Mouse (Mus musculus): ENCODE measurements around the gene Acsm1. TPM values are rescaled to one million over a fixed set of nuclear protein-coding genes. Genes with fewer than 3 reads are reported as not detected.
"Not testable (repeated sequence)": the region's sequence is repeated elsewhere in the genome, so short reads cannot be mapped to it uniquely, and the experiment has no call there.

The Acsm1 gene
- 3.5 TPM in 1 of 2 replicates, not detected in the other for total RNA-seq (2021)
- long read RNA-seq, transcript Acsm1-201 (14 exons, 2,083 nt): major isoform, 144 of 196 reads
- long read RNA-seq, partial matches to known transcripts: 28 of 196 reads
- long read RNA-seq, other reads (novel, unspliced or antisense): 24 of 196 reads

- no peak for DNase-seq
Observed at GRCm38 (mm10) chr7:119606664-119607076, at the start of gene Acsm1. Gene Acsm1, plus strand, starts transcription at chr7:119607026.

GRCm38 (mm10) chr7:119559789-119560451, 46.9 kb upstream of the Acsm1 start:
- no peak for DNase-seq

GRCm38 (mm10) chr7:119560452-119560835, 46.4 kb upstream of the Acsm1 start:
- DNase-seq: no peak

GRCm38 (mm10) chr7:119561441-119561840, 45.4 kb upstream of the Acsm1 start:
- DNase-seq: no peak

- DNase-seq: not testable (repeated sequence)
Observed at GRCm38 (mm10) chr7:119562476-119562875, 44.4 kb upstream of the Acsm1 start.

- no peak for DNase-seq
Observed at GRCm38 (mm10) chr7:119594530-119595107, 12.2 kb upstream of the Acsm1 start.

- no peak for DNase-seq
Observed at GRCm38 (mm10) chr7:119595306-119595705, 11.5 kb upstream of the Acsm1 start.

GRCm38 (mm10) chr7:119596536-119596935, 10.3 kb upstream of the Acsm1 start:
- DNase-seq: no peak

GRCm38 (mm10) chr7:119601195-119601953, 5.5 kb upstream of the Acsm1 start:
- DNase-seq: no peak

- DNase-seq: no peak
Observed at GRCm38 (mm10) chr7:119601954-119602317, 4.9 kb upstream of the Acsm1 start.

GRCm38 (mm10) chr7:119604903-119605483, 1.8 kb upstream of the Acsm1 start:
- DNase-seq: no peak

- no peak for DNase-seq
Observed at GRCm38 (mm10) chr7:119605926-119606663, 731 bp upstream of the Acsm1 start.

GRCm38 (mm10) chr7:119607796-119608515, 1.1 kb downstream of the Acsm1 start:
- no peak for DNase-seq

- DNase-seq: no peak
Observed at GRCm38 (mm10) chr7:119616531-119616930, 9.7 kb downstream of the Acsm1 start.

- DNase-seq: no peak
Observed at GRCm38 (mm10) chr7:119617593-119617992, 10.8 kb downstream of the Acsm1 start.

- DNase-seq: no peak
Observed at GRCm38 (mm10) chr7:119618209-119618935, 11.5 kb downstream of the Acsm1 start.

- DNase-seq: no peak
Observed at GRCm38 (mm10) chr7:119620157-119620556, 13.3 kb downstream of the Acsm1 start.

GRCm38 (mm10) chr7:119638773-119639172, 31.9 kb downstream of the Acsm1 start:
- no peak for DNase-seq

GRCm38 (mm10) chr7:119642307-119642706, 35.5 kb downstream of the Acsm1 start:
- no peak for DNase-seq

- DNase-seq: no peak
Observed at GRCm38 (mm10) chr7:119667893-119668292, 61.1 kb downstream of the Acsm1 start.

GRCm38 (mm10) chr7:119670395-119670794, 63.6 kb downstream of the Acsm1 start:
- no peak for DNase-seq

All from adrenal gland, postnatal 25 days (tissue).